ENCODE assay signal across 9 mouse cellular contexts in the genomic region with DNA sequence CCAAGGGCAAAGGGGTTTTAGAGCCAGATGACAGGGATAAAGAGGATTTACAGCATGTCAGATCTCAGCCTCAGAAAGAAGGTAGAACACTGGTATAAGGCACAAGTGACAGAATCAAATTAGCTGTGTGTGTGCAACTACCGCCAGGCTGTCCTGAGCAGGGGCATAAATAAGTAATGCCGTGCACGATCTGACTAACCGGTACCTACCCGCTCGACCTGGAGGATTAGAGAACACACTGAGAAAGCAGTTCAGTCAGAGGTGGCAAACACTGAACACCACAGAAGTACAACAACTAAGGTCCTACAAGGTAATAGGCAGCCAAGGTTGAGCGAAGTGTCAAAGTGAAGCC. TPM values are rescaled to one million over a fixed set of nuclear protein-coding genes. Genes with fewer than 3 reads are reported as not detected.
DNase-seq lines count a peak whose midpoint lies in the region; ATAC-seq lines count a peak whose summit lies in the region.
"Had no signal": no experiment of that assay in that cellular context is flagged by ENCODE, and none has a peak within 500 bp of the region (broad histone marks: within the 10 kb centered on the region; RNA-seq: fewer than 3 reads in every experiment).

No protein-coding gene starts in this region.

- peak overlapping the region; percentile 51 for H3K4me2 ChIP-seq in kidney, embryonic 16.5 days (replicated peaks; ENCODE audit: low read depth, low read length)
- peak overlapping the region; percentile 37 for H3K4me2 ChIP-seq in limb, embryonic 11.5 days (ENCODE audit: low read depth, severe bottlenecking)
- peak overlapping the region; percentile 56 for H3K4me2 ChIP-seq in neural tube, embryonic 13.5 days

- H3K27me3 ChIP-seq in kidney, embryonic 16.5 days (ENCODE audit: insufficient read depth, low read length) = no peaks in the 10 kb centered on the region
- no peaks in the 10 kb centered on the region for H3K27me3 ChIP-seq in forebrain, embryonic 10.5 days (ENCODE audit: poor library complexity, severe bottlenecking)
- no peaks in the 10 kb centered on the region for H3K27me3 ChIP-seq in limb, embryonic 11.5 days (ENCODE audit: control insufficient read depth, insufficient read depth, low read length)
- no peaks in the 10 kb centered on the region for H3K27me3 ChIP-seq in neural tube, embryonic 13.5 days

- WGBS in kidney, embryonic 16.5 days = 23% methylated on average over 7 of the region's 7 CpGs
- 48% methylated on average over 7 of the region's 7 CpGs for WGBS in forebrain, embryonic 10.5 days
- 33% methylated on average over 7 of the region's 7 CpGs for WGBS in limb, embryonic 11.5 days
- 33% methylated on average over 7 of the region's 7 CpGs for WGBS in neural tube, embryonic 13.5 days

- peak overlapping the region; percentile 84 for H3K27ac ChIP-seq in kidney, embryonic 16.5 days (ENCODE audit: low read length)
- H3K27ac ChIP-seq in forebrain, embryonic 10.5 days = peak overlapping the region; percentile 79
- H3K27ac ChIP-seq in limb, embryonic 11.5 days (replicated peaks; ENCODE audit: low read depth, low read length) = no peak overlapping the region
- peak overlapping the region; percentile 6; the same call in 1 of the 2 replicates for H3K27ac ChIP-seq in neural tube, embryonic 13.5 days (replicated peaks)

- H3K9me3 ChIP-seq in kidney, embryonic 16.5 days (ENCODE audit: low read length) = 0 out of 2 replicates have a peak, but pooled peaks cover 3% of the 10 kb centered on the region
- peaks cover 3% of the 10 kb centered on the region; the same call in 1 of the 2 replicates for H3K9me3 ChIP-seq in forebrain, embryonic 10.5 days
- no peaks in the 10 kb centered on the region for H3K9me3 ChIP-seq in limb, embryonic 11.5 days (ENCODE audit: control insufficient read depth, low read length)
- no peaks in the 10 kb centered on the region for H3K9me3 ChIP-seq in neural tube, embryonic 13.5 days

- peak overlapping the region; percentile 33; the same call in 1 of the 2 replicates for H3K9ac ChIP-seq in kidney, embryonic 16.5 days (replicated peaks; ENCODE audit: low read length)
- H3K9ac ChIP-seq in limb, embryonic 11.5 days (ENCODE audit: low read length) = no peak overlapping the region; the same call in 1 of the 2 replicates
- peak overlapping the region; percentile 44 for H3K9ac ChIP-seq in neural tube, embryonic 13.5 days

- peak overlapping the region; percentile 31 for H3K4me3 ChIP-seq in kidney, embryonic 16.5 days (ENCODE audit: low read length)
- H3K4me3 ChIP-seq in forebrain, embryonic 10.5 days = peak overlapping the region; percentile 51
- H3K4me3 ChIP-seq in limb, embryonic 11.5 days (ENCODE audit: low read depth, low read length) = peak overlapping the region; percentile 4
- peak overlapping the region; percentile 29 for H3K4me3 ChIP-seq in neural tube, embryonic 13.5 days

- peak; percentile 20 for ATAC-seq in kidney, embryonic 16.5 days (ENCODE audit: low FRiP score, low TSS enrichment)
- 0 out of 2 replicates have a peak, but pooled peaks have one; percentile 47 for ATAC-seq in limb, embryonic 11.5 days (ENCODE audit: insufficient number of reproducible peaks, low FRiP score, low TSS enrichment, low read depth)
- peak; percentile 30 for ATAC-seq in neural tube, embryonic 13.5 days (ENCODE audit: low read depth)

- peaks cover 10% of the 10 kb centered on the region; the same call in 1 of the 2 replicates for H3K36me3 ChIP-seq in kidney, embryonic 16.5 days (ENCODE audit: insufficient read depth, low read length)
- peaks cover 15% of the 10 kb centered on the region for H3K36me3 ChIP-seq in forebrain, embryonic 10.5 days (replicated peaks)
- no peaks in the 10 kb centered on the region for H3K36me3 ChIP-seq in limb, embryonic 11.5 days (ENCODE audit: control insufficient read depth, insufficient read depth, low read length)
- H3K36me3 ChIP-seq in neural tube, embryonic 13.5 days = no peaks in the 10 kb centered on the region

- no peak for DNase-seq in kidney, adult 9 months
- no peak for DNase-seq in forebrain, embryonic 10.5 days (ENCODE audit: extremely low spot score, low spot score)
- DNase-seq in limb, embryonic 11.5 days (ENCODE audit: low spot score) = no peak
- DNase-seq in adrenal gland, postnatal 25 days = no peak
- DNase-seq in urinary bladder, postnatal 10 days (ENCODE audit: low spot score) = no peak
- DNase-seq in right cerebral cortex, postnatal 10 days (ENCODE audit: low spot score in 2 of 2) = no peak
- DNase-seq: cerebellum, adult 9-11 months had no signal

- H3K4me1 ChIP-seq in kidney, embryonic 16.5 days (ENCODE audit: insufficient read depth, low read length) = peaks cover 44% of the 10 kb centered on the region
- peaks cover 26% of the 10 kb centered on the region for H3K4me1 ChIP-seq in forebrain, embryonic 10.5 days
- peaks cover 6% of the 10 kb centered on the region; the same call in 1 of the 2 replicates for H3K4me1 ChIP-seq in limb, embryonic 11.5 days (ENCODE audit: control insufficient read depth, insufficient read depth, low read length)
- H3K4me1 ChIP-seq in neural tube, embryonic 13.5 days (replicated peaks) = peaks cover 14% of the 10 kb centered on the region

RNA-seq across cellular contexts. Expression of a gene that starts 15.8 kb away (rescaled TPM):
- polyA plus RNA-seq in kidney, embryonic 16.5 days (2015; fragmentation: Nextera tagmentation; extraction: Ambion mirVana) = 16.7 and 17.9 TPM in 2 replicates
- 7.8 and 8.5 TPM in 2 replicates for polyA plus RNA-seq in forebrain, embryonic 10.5 days (2016; fragmentation: Nextera tagmentation; extraction: Ambion mirVana)
- 11.6 and 13.8 TPM in 2 replicates for polyA plus RNA-seq in limb, embryonic 11.5 days (2014; fragmentation: Nextera tagmentation; extraction: Ambion mirVana)
- 6.7 and 6.8 TPM in 2 replicates for polyA plus RNA-seq in neural tube, embryonic 13.5 days (2015; fragmentation: Nextera tagmentation; extraction: Ambion mirVana)
- total RNA-seq in adrenal gland, postnatal 25 days (2021) = 23.0 and 27.0 TPM in 2 replicates
